Mouse (Mus musculus) left cerebral cortex, postnatal 10 days (tissue): ENCODE results near the gene Xrcc5. TPM values are rescaled to one million over a fixed set of nuclear protein-coding genes. Genes with fewer than 3 reads are reported as not detected.

ENCODE experiments used
- DNase-seq, 2 experiments: peaks; one replicate each; pipeline ENCODE4 v3.0.0; 2021 to 2022; ENCODE audit warnings: low spot score in 2 of 2, mixed read lengths in 1 of 2; ENCODE audit errors: extremely low spot score in 1 of 2
- intact Hi-C: fragments of 180-260 bp; cut with DNase I; formaldehyde crosslinking; loops from one replicate; pipeline ENCODE4 v1.15.1; 2025
- total RNA-seq, 2 experiments: library from RNA; stranded (reverse); gene quantifications; 2 replicates each; pipeline ENCODE4 v1.2.3; 2021

Gene Xrcc5
- total RNA-seq, result 10 to 100 TPM in 1 of 2 experiments, 1 to 10 TPM in 1; 9.8 to 10.5 TPM

GRCm38 (mm10) chr1:72307317-72307798, at the start of gene Xrcc5:
Gene Xrcc5, plus strand, starts transcription at chr1:72307421.
- intact Hi-C loops, result loop anchor here (5.0 to 10.0 kb wide), 2 partner anchors 230 to 407 kb away; partner anchors contain the start of genes March4 and Rpl37a
- peak; percentile 93 to 94 for DNase-seq

GRCm38 (mm10) chr1:72263099-72263498, 44.1 kb upstream of the Xrcc5 start:
- DNase-seq, result no peak
- intact Hi-C loops, result no loop called here

- DNase-seq, result no peak
- intact Hi-C loops, result no loop called here
Measured at GRCm38 (mm10) chr1:72278085-72278484, 29.1 kb upstream of the Xrcc5 start.

GRCm38 (mm10) chr1:72282604-72283003, 24.6 kb upstream of the Xrcc5 start:
- intact Hi-C loops, result no loop called here
- no peak for DNase-seq

- DNase-seq, result peak; percentile 91 to 94
- intact Hi-C loops, result no loop called here
Measured at GRCm38 (mm10) chr1:72283992-72284485, 23.2 kb upstream of the Xrcc5 start, which contains the start of the genes Pecr and Tmem169. Gene Pecr, minus strand, starts transcription at chr1:72284314. Gene Tmem169, plus strand, starts transcription at chr1:72284369.

- intact Hi-C loops, result no loop called here
- peak in 1 of 2 experiments; percentile 30 for DNase-seq
Measured at GRCm38 (mm10) chr1:72284539-72284938, 22.7 kb upstream of the Xrcc5 start.

- no peak for DNase-seq
- intact Hi-C loops, result no loop called here
Measured at GRCm38 (mm10) chr1:72286904-72287303, 20.3 kb upstream of the Xrcc5 start.

- DNase-seq, result no peak
- intact Hi-C loops, result no loop called here
Measured at GRCm38 (mm10) chr1:72287893-72288292, 19.3 kb upstream of the Xrcc5 start.

- DNase-seq, result no peak
- intact Hi-C loops, result no loop called here
Measured at GRCm38 (mm10) chr1:72288527-72289150, 18.6 kb upstream of the Xrcc5 start.

- intact Hi-C loops, result no loop called here
- DNase-seq, result no peak
Measured at GRCm38 (mm10) chr1:72290896-72291295, 16.3 kb upstream of the Xrcc5 start.

GRCm38 (mm10) chr1:72291421-72291820, 15.8 kb upstream of the Xrcc5 start:
- intact Hi-C loops, result no loop called here
- no peak for DNase-seq

- DNase-seq, result no peak
- intact Hi-C loops, result no loop called here
Measured at GRCm38 (mm10) chr1:72291925-72292324, 15.3 kb upstream of the Xrcc5 start.

GRCm38 (mm10) chr1:72293869-72294663, 13.2 kb upstream of the Xrcc5 start:
- DNase-seq, result no peak
- intact Hi-C loops, result no loop called here

- intact Hi-C loops, result no loop called here
- DNase-seq, result no peak
Measured at GRCm38 (mm10) chr1:72295746-72296145, 11.5 kb upstream of the Xrcc5 start.

GRCm38 (mm10) chr1:72301845-72302244, 5.4 kb upstream of the Xrcc5 start:
- intact Hi-C loops, result loop anchor here (10.0 kb wide), 1 partner anchor 413 kb away; the partner anchor contains the start of gene Rpl37a
- DNase-seq, result no peak

GRCm38 (mm10) chr1:72306241-72306640, 980 bp upstream of the Xrcc5 start:
- no peak for DNase-seq
- intact Hi-C loops, result loop anchor here (5.0 to 10.0 kb wide), 2 partner anchors 231 to 409 kb away; partner anchors contain the start of genes March4 and Rpl37a

GRCm38 (mm10) chr1:72306679-72307181, 491 bp upstream of the Xrcc5 start:
- intact Hi-C loops, result loop anchor here (5.0 to 10.0 kb wide), 2 partner anchors 231 to 408 kb away; partner anchors contain the start of genes March4 and Rpl37a
- DNase-seq, result peak; percentile 38 to 53

- DNase-seq, result no peak
- intact Hi-C loops, result loop anchor here (5.0 to 10.0 kb wide), 2 partner anchors 228 to 406 kb away; partner anchors contain the start of genes March4 and Rpl37a
Measured at GRCm38 (mm10) chr1:72308919-72309318, 1.7 kb downstream of the Xrcc5 start.
